Mouse (Mus musculus): Measurements from ENCODE around the gene Scfd2. TPM values are rescaled to one million over a fixed set of nuclear protein-coding genes. Genes with fewer than 3 reads are reported as not detected.

The Scfd2 gene
- polyA plus RNA-seq, 1 experiment = 12.4 TPM

- 70% methylated on average over 10 of the region's 10 CpGs for WGBS
- Histone ChIP-seq H3K4me1 (ENCODE audit: control insufficient read depth, insufficient read depth, low read length) (no peaks in the 10 kb centered on the region), H3K4me3 (replicated peaks; ENCODE audit: extremely low read depth, low read depth, low read length) (no peak overlapping the region)
- TF ChIP-seq CTCF (IDR thresholded peaks at IDR 0.05; ENCODE audit: insufficient read depth, low read length) = no peak
- TF ChIP-seq POLR2A (IDR thresholded peaks at IDR 0.05; ENCODE audit: borderline replicate concordance, extremely low read depth, low read depth, low read length) = no peak
- DNase-seq = no peak
These were observed 351.3 kb downstream of the Scfd2 start for GRCm38 (mm10) chr5:74180216-74180615.

GRCm38 (mm10) chr5:74175526-74176270 lies 355.9 kb downstream of the Scfd2 start:
- H3K4me3 ChIP-seq (replicated peaks; ENCODE audit: extremely low read depth, low read depth, low read length) = no peak overlapping the region
- 33% methylated on average over 14 of the region's 14 CpGs for WGBS
- TF ChIP-seq POLR2A (IDR thresholded peaks at IDR 0.05; ENCODE audit: borderline replicate concordance, extremely low read depth, low read depth, low read length) (no peak), CTCF (IDR thresholded peaks at IDR 0.05; ENCODE audit: insufficient read depth, low read length) (no peak)
- H3K4me1 ChIP-seq (ENCODE audit: control insufficient read depth, insufficient read depth, low read length) = peaks cover 2% of the 10 kb centered on the region; the same call in 1 of the 2 replicates
- DNase-seq = no peak

GRCm38 (mm10) chr5:74173162-74173844 lies 358.3 kb downstream of the Scfd2 start:
- peaks cover 2% of the 10 kb centered on the region; the same call in 1 of the 2 replicates for H3K4me1 ChIP-seq (ENCODE audit: control insufficient read depth, insufficient read depth, low read length)
- WGBS = 67% methylated on average over 18 of the region's 18 CpGs
- no peak for DNase-seq

GRCm38 (mm10) chr5:74172208-74172607 lies 359.4 kb downstream of the Scfd2 start:
- TF ChIP-seq POLR2A (IDR thresholded peaks at IDR 0.05; ENCODE audit: borderline replicate concordance, extremely low read depth, low read depth, low read length) (no peak), CTCF (IDR thresholded peaks at IDR 0.05; ENCODE audit: insufficient read depth, low read length) (no peak)
- peaks cover 2% of the 10 kb centered on the region; the same call in 1 of the 2 replicates for H3K4me1 ChIP-seq (ENCODE audit: control insufficient read depth, insufficient read depth, low read length)
- H3K4me3 ChIP-seq (replicated peaks; ENCODE audit: extremely low read depth, low read depth, low read length) = no peak overlapping the region
- 45% methylated on average over 12 of the region's 12 CpGs for WGBS
- DNase-seq = no peak

More at GRCm38 (mm10) chr5:74173162-74173844, 358.3 kb downstream of the Scfd2 start:
- TF ChIP-seq CTCF (IDR thresholded peaks at IDR 0.05; ENCODE audit: insufficient read depth, low read length) (no peak), POLR2A (IDR thresholded peaks at IDR 0.05; ENCODE audit: borderline replicate concordance, extremely low read depth, low read depth, low read length) (no peak)
- H3K4me3 ChIP-seq (replicated peaks; ENCODE audit: extremely low read depth, low read depth, low read length) = no peak overlapping the region

- no peak overlapping the region for H3K4me3 ChIP-seq (replicated peaks; ENCODE audit: extremely low read depth, low read depth, low read length)
- H3K4me1 ChIP-seq (ENCODE audit: control insufficient read depth, insufficient read depth, low read length) = peaks cover 2% of the 10 kb centered on the region; the same call in 1 of the 2 replicates
- TF ChIP-seq CTCF (IDR thresholded peaks at IDR 0.05; ENCODE audit: insufficient read depth, low read length) (no peak), POLR2A (IDR thresholded peaks at IDR 0.05; ENCODE audit: borderline replicate concordance, extremely low read depth, low read depth, low read length) (no peak)
- no peak for DNase-seq
- 57% methylated on average over 9 of the region's 9 CpGs for WGBS
These were observed 359.8 kb downstream of the Scfd2 start for GRCm38 (mm10) chr5:74171768-74172167.

DNA sequence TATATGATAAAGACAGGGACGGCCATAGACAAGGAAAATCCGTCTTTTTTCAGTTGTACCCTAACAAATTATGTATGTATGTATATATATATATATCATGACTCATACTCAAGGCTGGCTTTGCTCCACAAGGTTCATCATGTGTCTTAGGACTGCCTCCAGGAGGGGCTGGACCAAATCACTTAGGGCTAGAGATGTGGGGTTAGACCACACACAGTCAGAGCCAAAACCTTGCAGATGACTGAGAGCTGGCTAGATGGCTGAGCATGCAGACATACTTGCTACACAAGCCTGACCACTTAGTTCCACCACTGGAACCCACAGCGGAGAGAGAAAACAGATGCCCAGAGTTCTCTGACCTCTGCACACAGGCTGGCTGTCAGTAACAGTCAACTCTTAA lies 363.5 kb downstream of the Scfd2 start:
- TF ChIP-seq POLR2A (IDR thresholded peaks at IDR 0.05; ENCODE audit: borderline replicate concordance, extremely low read depth, low read depth, low read length) (no peak), CTCF (IDR thresholded peaks at IDR 0.05; ENCODE audit: insufficient read depth, low read length) (no peak)
- 84% methylated on average over 3 of the region's 3 CpGs for whole genome bisulfite sequencing
- Histone ChIP-seq H3K4me3 (replicated peaks; ENCODE audit: extremely low read depth, low read depth, low read length) (no peak overlapping the region), H3K4me1 (ENCODE audit: control insufficient read depth, insufficient read depth, low read length) (peaks cover 2% of the 10 kb centered on the region; the same call in 1 of the 2 replicates)
- no peak for DNase-seq

- WGBS = 89% methylated on average over 3 of the region's 3 CpGs
- Histone ChIP-seq H3K4me1 (ENCODE audit: control insufficient read depth, insufficient read depth, low read length) (no peaks in the 10 kb centered on the region; the same call in 1 of the 2 replicates), H3K4me3 (replicated peaks; ENCODE audit: extremely low read depth, low read depth, low read length) (no peak overlapping the region)
- TF ChIP-seq POLR2A (IDR thresholded peaks at IDR 0.05; ENCODE audit: borderline replicate concordance, extremely low read depth, low read depth, low read length) (no peak), CTCF (IDR thresholded peaks at IDR 0.05; ENCODE audit: insufficient read depth, low read length) (no peak)
- DNase-seq = no peak
These were observed 364.9 kb downstream of the Scfd2 start for GRCm38 (mm10) chr5:74166642-74167041.

- TF ChIP-seq POLR2A (IDR thresholded peaks at IDR 0.05; ENCODE audit: borderline replicate concordance, extremely low read depth, low read depth, low read length) (no peak), CTCF (IDR thresholded peaks at IDR 0.05; ENCODE audit: insufficient read depth, low read length) (no peak)
- Histone ChIP-seq H3K4me3 (replicated peaks; ENCODE audit: extremely low read depth, low read depth, low read length) (no peak overlapping the region), H3K4me1 (ENCODE audit: control insufficient read depth, insufficient read depth, low read length) (peaks cover 2% of the 10 kb centered on the region; the same call in 1 of the 2 replicates)
- 84% methylated on average over 7 of the region's 7 CpGs for WGBS
- no peak for DNase-seq
These were observed 367.0 kb downstream of the Scfd2 start for GRCm38 (mm10) chr5:74164547-74164946.

DNA sequence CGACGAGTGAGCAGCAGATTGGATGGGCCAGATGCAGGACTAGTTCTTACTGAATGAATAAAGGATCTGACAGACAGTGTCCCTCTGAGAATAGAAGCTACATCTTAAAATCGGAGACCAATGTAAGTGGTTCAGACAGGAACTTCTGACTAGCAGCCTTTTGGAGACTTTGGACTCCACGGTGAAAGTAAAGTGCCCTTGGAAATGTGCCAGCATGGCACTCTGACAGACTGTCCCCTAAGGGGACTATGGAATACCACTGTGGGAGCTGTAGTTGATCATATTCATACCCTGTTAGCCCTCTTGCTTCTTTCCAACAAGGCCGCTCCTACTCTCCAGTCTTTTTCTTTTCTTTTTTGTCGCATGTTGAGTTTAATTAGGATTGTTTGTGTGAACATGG lies 368.4 kb downstream of the Scfd2 start:
- TF ChIP-seq CTCF (IDR thresholded peaks at IDR 0.05; ENCODE audit: insufficient read depth, low read length) = no peak
- TF ChIP-seq POLR2A (IDR thresholded peaks at IDR 0.05; ENCODE audit: borderline replicate concordance, extremely low read depth, low read depth, low read length) = no peak
- 75% methylated on average over 6 of the region's 6 CpGs for WGBS
- no peak overlapping the region for H3K4me3 ChIP-seq (replicated peaks; ENCODE audit: extremely low read depth, low read depth, low read length)
- no peak for DNase-seq
- H3K4me1 ChIP-seq (ENCODE audit: control insufficient read depth, insufficient read depth, low read length) = peaks cover 2% of the 10 kb centered on the region; the same call in 1 of the 2 replicates
